Mouse (Mus musculus): Measurements from ENCODE around the gene Glp2r. TPM values are rescaled to one million over a fixed set of nuclear protein-coding genes. Genes with fewer than 3 reads are reported as not detected.

The Glp2r gene
- polyA plus RNA-seq, 1 experiment from 2014 or later, result not detected

GRCm38 (mm10) chr11:67679300-67679699 is 91.7 kb downstream of the Glp2r start:
- no peak for TF ChIP-seq CTCF (IDR thresholded peaks at IDR 0.05)
- in situ Hi-C loops (cut with MboI; ENCODE audit: low pct_unique_long_range_greater_than_20kb), result no loop called here
- CTCF ChIA-PET, result no interaction called here

GRCm38 (mm10) chr11:67675562-67676540 is 95.1 kb downstream of the Glp2r start:
- ChIA-PET CTCF (interaction anchor here (0.8 to 2.3 kb wide), 6 partner anchors 12 to 565 kb away, joined by 3 to 10 read pairs (median 6); no protein-coding TSS in a partner anchor), POLR2A (no interaction called here)
- peaks cover 30% of the 10 kb centered on the region for H3K27me3 ChIP-seq
- DNase-seq (ENCODE audit: low read depth, low spot score) (peak; percentile 6), ATAC-seq (no peak)
- peak; percentile 82 for TF ChIP-seq CTCF (IDR thresholded peaks at IDR 0.05)
- in situ Hi-C loops (cut with MboI; ENCODE audit: low pct_unique_long_range_greater_than_20kb), result no loop called here

More at GRCm38 (mm10) chr11:67679300-67679699, 91.7 kb downstream of the Glp2r start:
- DNase-seq (ENCODE audit: low read depth, low spot score) (no peak), ATAC-seq (no peak)
- peaks cover 15% of the 10 kb centered on the region for H3K27me3 ChIP-seq
- POLR2A ChIA-PET, result no interaction called here

DNA sequence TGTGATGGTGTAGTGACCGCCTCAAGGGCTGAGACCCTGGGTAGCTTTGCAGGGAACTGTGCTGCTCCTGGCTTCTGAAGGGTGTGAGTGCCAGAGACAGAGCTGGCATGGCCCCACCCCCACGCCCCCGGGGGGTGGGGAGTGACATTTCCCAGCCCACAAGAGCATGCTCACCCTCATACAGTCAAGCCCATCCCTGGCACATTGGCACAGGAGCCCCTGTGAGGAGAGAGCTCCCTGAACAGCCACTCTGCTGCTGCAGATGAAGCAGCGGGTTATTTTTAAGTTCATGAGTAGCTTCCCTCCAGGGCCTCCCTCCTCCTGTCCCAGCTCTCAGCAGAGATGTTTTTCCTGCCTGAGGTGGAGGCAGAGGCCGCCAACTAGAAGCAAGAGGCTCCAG is 98.8 kb downstream of the Glp2r start:
- in situ Hi-C loops (cut with MboI; ENCODE audit: low pct_unique_long_range_greater_than_20kb), result loop anchor here (25.0 kb wide), 1 partner anchor 265 kb away; no protein-coding TSS in a partner anchor
- POLR2A ChIA-PET, result no interaction called here
- no peak for ATAC-seq
- peaks cover 55% of the 10 kb centered on the region for H3K27me3 ChIP-seq
- no peak for DNase-seq (ENCODE audit: low read depth, low spot score)
- TF ChIP-seq CTCF (IDR thresholded peaks at IDR 0.05), result no peak
- CTCF ChIA-PET, result no interaction called here

GRCm38 (mm10) chr11:67670031-67670430 is 100.9 kb downstream of the Glp2r start:
- TF ChIP-seq CTCF (IDR thresholded peaks at IDR 0.05), result no peak
- CTCF ChIA-PET, result no interaction called here

DNA sequence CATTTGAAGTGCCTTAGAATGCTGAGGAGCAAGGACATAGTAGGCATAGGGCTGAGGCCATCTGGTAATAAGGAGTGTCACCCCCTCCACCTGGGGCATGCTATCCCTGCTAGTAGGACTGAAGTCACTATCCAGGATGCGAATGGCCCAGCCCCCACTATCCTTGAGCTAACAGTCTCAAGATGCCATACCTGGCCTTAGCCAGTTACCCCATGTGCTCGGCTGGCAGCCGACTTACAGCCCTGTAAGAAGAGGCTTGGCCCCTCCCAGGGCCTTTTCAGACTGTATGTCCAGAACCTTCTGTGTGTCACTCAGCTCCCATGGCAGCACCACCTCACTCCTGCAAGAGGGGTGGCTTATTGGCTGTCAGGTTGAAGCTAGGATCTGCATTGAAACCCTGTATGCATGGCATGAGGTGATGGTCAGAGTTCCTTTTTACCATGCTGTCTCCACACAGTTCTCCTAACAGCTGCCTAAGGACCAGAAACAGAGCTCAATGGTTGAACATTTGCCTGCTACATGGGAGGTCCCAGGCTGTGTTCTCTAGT is 102.4 kb downstream of the Glp2r start:
- peaks cover 51% of the 10 kb centered on the region for H3K27me3 ChIP-seq
- no peak for ATAC-seq
- POLR2A ChIA-PET, result no interaction called here
- CTCF ChIA-PET, result no interaction called here
- no peak for TF ChIP-seq CTCF (IDR thresholded peaks at IDR 0.05)
- no peak for DNase-seq (ENCODE audit: low read depth, low spot score)
- in situ Hi-C loops (cut with MboI; ENCODE audit: low pct_unique_long_range_greater_than_20kb), result loop anchor here (25.0 kb wide), 1 partner anchor 269 kb away; no protein-coding TSS in a partner anchor

More at GRCm38 (mm10) chr11:67670031-67670430, 100.9 kb downstream of the Glp2r start:
- peaks cover 52% of the 10 kb centered on the region for H3K27me3 ChIP-seq
- no peak for ATAC-seq
- POLR2A ChIA-PET, result no interaction called here
- in situ Hi-C loops (cut with MboI; ENCODE audit: low pct_unique_long_range_greater_than_20kb), result loop anchor here (25.0 kb wide), 1 partner anchor 267 kb away; no protein-coding TSS in a partner anchor
- no peak for DNase-seq (ENCODE audit: low read depth, low spot score)

GRCm38 (mm10) chr11:67667531-67668332 is 103.2 kb downstream of the Glp2r start:
- ATAC-seq (no peak), DNase-seq (ENCODE audit: low read depth, low spot score) (no peak)
- ChIA-PET CTCF (interaction anchor here (1.4 kb wide), 1 partner anchor 10 kb away, joined by 4 read pairs; no protein-coding TSS in a partner anchor), POLR2A (interaction anchor here (0.9 kb wide), 1 partner anchor 10 kb away, joined by 3 read pairs; no protein-coding TSS in a partner anchor)
- peaks cover 47% of the 10 kb centered on the region for H3K27me3 ChIP-seq
- in situ Hi-C loops (cut with MboI; ENCODE audit: low pct_unique_long_range_greater_than_20kb), result loop anchor here (25.0 kb wide), 1 partner anchor 270 kb away; no protein-coding TSS in a partner anchor
- TF ChIP-seq CTCF (IDR thresholded peaks at IDR 0.05), result no peak

GRCm38 (mm10) chr11:67666129-67666528 is 104.8 kb downstream of the Glp2r start:
- no peak for TF ChIP-seq CTCF (IDR thresholded peaks at IDR 0.05)
- CTCF ChIA-PET, result interaction anchor here (1.4 kb wide), 1 partner anchor 8 kb away, joined by 4 read pairs; no protein-coding TSS in a partner anchor
- ATAC-seq (no peak), DNase-seq (ENCODE audit: low read depth, low spot score) (no peak)
- in situ Hi-C loops (cut with MboI; ENCODE audit: low pct_unique_long_range_greater_than_20kb), result loop anchor here (25.0 kb wide), 1 partner anchor 271 kb away; no protein-coding TSS in a partner anchor
- POLR2A ChIA-PET, result interaction anchor here (0.6 kb wide), 1 partner anchor 1896 kb away, joined by 3 read pairs; no protein-coding TSS in a partner anchor
- peaks cover 43% of the 10 kb centered on the region for H3K27me3 ChIP-seq

DNA sequence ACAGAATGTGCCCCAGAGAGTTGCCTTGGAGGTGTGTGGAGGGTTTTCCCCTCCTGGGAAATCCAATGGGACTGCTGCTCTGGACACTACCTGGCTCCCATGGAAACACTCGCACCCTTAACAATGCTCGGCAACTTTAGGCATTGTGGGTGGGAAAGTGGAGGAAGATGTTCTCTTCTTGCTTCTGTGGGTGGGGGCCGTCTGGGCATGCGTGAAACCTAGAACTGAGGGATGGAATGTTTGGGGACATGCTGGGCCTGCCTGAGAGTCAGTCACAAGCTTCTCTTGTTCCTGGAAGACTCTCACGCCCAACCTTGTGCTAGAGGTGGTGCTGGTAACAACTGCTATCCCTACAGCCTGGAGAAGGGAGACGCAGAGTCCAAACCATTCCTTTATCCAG is 106.0 kb downstream of the Glp2r start:
- ATAC-seq (no peak), DNase-seq (ENCODE audit: low read depth, low spot score) (no peak)
- TF ChIP-seq CTCF (IDR thresholded peaks at IDR 0.05), result no peak
- in situ Hi-C loops (cut with MboI; ENCODE audit: low pct_unique_long_range_greater_than_20kb), result loop anchor here (25.0 kb wide), 1 partner anchor 272 kb away; no protein-coding TSS in a partner anchor
- POLR2A ChIA-PET, result interaction anchor here (0.6 kb wide), 1 partner anchor 116 kb away, joined by 3 read pairs; no protein-coding TSS in a partner anchor
- CTCF ChIA-PET, result no interaction called here
- H3K27me3 ChIP-seq, result peaks cover 35% of the 10 kb centered on the region

GRCm38 (mm10) chr11:67664261-67664660 is 106.7 kb downstream of the Glp2r start:
- CTCF ChIA-PET, result no interaction called here
- POLR2A ChIA-PET, result no interaction called here
- in situ Hi-C loops (cut with MboI; ENCODE audit: low pct_unique_long_range_greater_than_20kb), result loop anchor here (25.0 kb wide), 1 partner anchor 273 kb away; no protein-coding TSS in a partner anchor
- no peak for DNase-seq (ENCODE audit: low read depth, low spot score)
- ATAC-seq, result no peak
- TF ChIP-seq CTCF (IDR thresholded peaks at IDR 0.05), result no peak
- H3K27me3 ChIP-seq, result peaks cover 32% of the 10 kb centered on the region

DNA sequence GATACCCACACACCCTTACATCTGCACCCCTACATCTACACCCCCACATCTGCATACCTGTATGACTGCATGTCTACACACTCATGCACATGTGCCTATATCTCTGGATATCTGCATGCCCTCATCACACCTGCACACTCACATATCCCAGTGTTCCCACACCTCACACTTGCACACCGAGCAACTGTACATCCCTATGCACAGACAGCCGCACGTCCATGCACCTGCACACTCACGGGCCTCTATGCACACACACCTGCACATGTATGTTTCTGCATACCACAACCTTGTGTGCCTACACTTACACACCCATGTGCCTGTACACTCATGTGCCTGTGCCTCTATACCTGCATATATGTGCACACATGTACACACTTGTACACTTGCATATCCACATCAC is 107.5 kb downstream of the Glp2r start:
- no peak for DNase-seq (ENCODE audit: low read depth, low spot score)
- TF ChIP-seq CTCF (IDR thresholded peaks at IDR 0.05), result no peak
- ChIA-PET CTCF (no interaction called here), POLR2A (no interaction called here)
- in situ Hi-C loops (cut with MboI; ENCODE audit: low pct_unique_long_range_greater_than_20kb), result loop anchor here (25.0 kb wide), 1 partner anchor 274 kb away; no protein-coding TSS in a partner anchor
- ATAC-seq, result no peak
- H3K27me3 ChIP-seq, result peaks cover 30% of the 10 kb centered on the region
